Mouse (Mus musculus) lung, embryonic 16.5 days (tissue): ENCODE results near the gene Camta1. TPM values are rescaled to one million over a fixed set of nuclear protein-coding genes. Genes with fewer than 3 reads are reported as not detected.

Experiments
- ATAC-seq: fragments of 200-750 bp; cut with Nextera tagmentation; 2 replicates; pipeline ENCODE4 v1.8.0; 2017; ENCODE audit warnings: low read depth, mild to moderate bottlenecking, moderate library complexity
- H3K27ac ChIP-seq: fragments of 300-500 bp; sonication (generic); 2 replicates; pipeline ENCODE4 v1.5.1; 2014; ENCODE audit warnings: mild to moderate bottlenecking, control low read depth, low read length
- H3K27me3 ChIP-seq: fragments of 300-500 bp; sonication (generic); 2 replicates; pipeline ENCODE4 v1.6.1; 2014; ENCODE audit warnings: low read depth, low read length, mixed read lengths; ENCODE audit not compliant: control insufficient read depth, insufficient read depth
- H3K36me3 ChIP-seq: fragments of 300-500 bp; sonication (generic); 2 replicates; pipeline ENCODE4 v1.6.1; 2014; ENCODE audit warnings: low read length; ENCODE audit not compliant: control insufficient read depth, insufficient read depth
- H3K4me1 ChIP-seq: fragments of 300-500 bp; sonication (generic); replicated peaks from 2 replicates; pipeline ENCODE4 v1.6.1; 2014; ENCODE audit warnings: low read length, mixed read lengths; ENCODE audit not compliant: control insufficient read depth, insufficient read depth
- H3K4me2 ChIP-seq: fragments of 300-500 bp; sonication (generic); 2 replicates; pipeline ENCODE4 v1.6.1; 2014; ENCODE audit warnings: low read depth, low read length, control low read depth
- H3K4me3 ChIP-seq: fragments of 300-500 bp; sonication (generic); 2 replicates; pipeline ENCODE4 v1.5.1; 2014; ENCODE audit warnings: mild to moderate bottlenecking, low read length, control low read depth
- H3K9ac ChIP-seq: fragments of 300-500 bp; sonication (generic); 2 replicates; pipeline ENCODE4 v1.6.1; 2014; ENCODE audit warnings: low read length, control low read depth
- H3K9me3 ChIP-seq: fragments of 300-500 bp; sonication (generic); 2 replicates; pipeline ENCODE4 v1.6.1; 2016; ENCODE audit warnings: low read length; ENCODE audit not compliant: control insufficient read depth
- WGBS: fragments of 180-500 bp; shearing (Covaris S2); extraction: QIAGEN DNeasy Blood & Tissue Kit; methylation state at CpG from one replicate; pipeline ENCODE4 v1.1.7; 2014; 5-methylcytosine and 5-hydroxymethylcytosine counted together
- polyA plus RNA-seq: library from polyadenylated mRNA; unstranded; fragments of >200 nt; fragmentation: Nextera tagmentation; extraction: Ambion mirVana; gene quantifications from 2 replicates; pipeline ENCODE4 v1.2.1, GENCODE M21; 2015

The Camta1 gene
- polyA plus RNA-seq, 1 experiment from 2014 or later, result 89.4 TPM

DNA sequence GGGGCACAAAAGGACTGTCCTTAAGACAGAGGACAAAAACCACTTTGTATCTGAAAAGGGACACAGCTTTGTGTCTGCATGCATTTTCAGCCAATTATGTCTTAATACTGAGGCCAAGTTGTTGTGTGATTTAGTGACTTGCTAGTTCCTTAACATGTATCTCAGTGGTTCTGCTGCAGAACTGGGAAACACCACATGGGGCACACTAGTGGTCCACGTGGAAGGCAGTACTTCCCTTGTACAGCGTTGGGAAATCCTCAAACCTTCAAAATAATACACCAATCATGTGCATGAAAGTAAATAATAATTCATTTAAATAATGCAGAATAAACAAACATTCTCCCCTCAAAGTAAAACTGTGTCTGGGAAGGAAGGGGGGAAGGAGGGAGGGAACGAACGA, 792.9 kb downstream of the Camta1 start:
- ATAC-seq, result no peak
- no peaks in the 10 kb centered on the region for H3K9me3 ChIP-seq
- 56% methylated on average over 4 of the region's 4 CpGs for WGBS

DNA sequence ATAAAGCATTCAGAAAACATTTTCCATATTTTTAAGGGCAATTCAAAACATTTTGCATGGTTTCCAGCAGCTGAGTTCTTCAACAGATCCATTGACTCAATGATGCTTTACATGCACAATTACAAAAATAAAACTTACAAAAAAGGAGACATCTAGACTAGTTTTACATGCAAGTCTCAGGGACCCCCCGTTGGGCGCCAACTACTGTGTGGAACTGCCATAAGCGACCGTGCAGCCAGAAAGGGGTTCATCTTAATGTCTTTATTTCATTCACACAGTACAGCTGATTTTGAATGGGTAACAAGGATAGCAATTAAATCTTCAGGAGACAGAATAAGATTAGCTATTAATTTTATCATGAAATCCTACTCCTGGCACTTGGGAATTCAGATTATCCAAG, 802.1 kb downstream of the Camta1 start:
- Histone ChIP-seq H3K4me1 (peaks cover 10% of the 10 kb centered on the region), H3K4me2 (no peak overlapping the region), H3K36me3 (peaks cover 2% of the 10 kb centered on the region; the same call in 1 of the 2 replicates), H3K27ac (no peak overlapping the region), H3K4me3 (no peak overlapping the region), H3K27me3 (no peaks in the 10 kb centered on the region), H3K9ac (no peak overlapping the region), H3K9me3 (peaks cover 2% of the 10 kb centered on the region; the same call in 1 of the 2 replicates)
- ATAC-seq, result no peak
- 96% methylated on average over 4 of the region's 4 CpGs for WGBS

More for the DNA sequence above, 792.9 kb downstream of the Camta1 start:
- Histone ChIP-seq H3K4me1 (no peaks in the 10 kb centered on the region), H3K4me2 (no peak overlapping the region), H3K4me3 (no peak overlapping the region), H3K9ac (no peak overlapping the region), H3K36me3 (no peaks in the 10 kb centered on the region), H3K27ac (no peak overlapping the region), H3K27me3 (no peaks in the 10 kb centered on the region)

DNA sequence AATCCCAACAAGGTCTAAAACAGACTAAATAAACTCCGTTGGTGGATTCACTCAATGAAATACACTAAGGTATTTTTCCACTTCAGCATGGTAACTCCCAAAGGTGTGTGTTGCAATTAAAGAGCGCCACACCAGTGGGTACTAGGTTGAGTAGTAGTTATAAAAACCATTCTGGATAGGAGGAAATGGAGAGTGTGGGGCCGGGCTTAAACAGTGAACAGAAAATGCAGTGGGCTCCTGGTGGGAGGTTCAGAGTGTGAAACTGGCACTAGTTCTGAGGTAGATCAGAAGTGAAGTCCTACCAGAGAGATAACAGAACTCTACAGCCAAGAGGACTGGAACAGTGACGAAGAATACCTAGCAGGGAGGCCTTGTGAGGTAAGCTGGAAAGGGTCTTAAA, 803.0 kb downstream of the Camta1 start:
- peaks cover 5% of the 10 kb centered on the region for H3K36me3 ChIP-seq
- H3K9me3 ChIP-seq, result peaks cover 2% of the 10 kb centered on the region; the same call in 1 of the 2 replicates
- no peak overlapping the region for H3K9ac ChIP-seq
- H3K4me3 ChIP-seq, result peak overlapping the region; percentile 91
- WGBS, result 79% methylated on average over 4 of the region's 4 CpGs
- H3K4me1 ChIP-seq, result peaks cover 10% of the 10 kb centered on the region
- no peaks in the 10 kb centered on the region for H3K27me3 ChIP-seq
- peak overlapping the region; percentile 57 for H3K4me2 ChIP-seq
- ATAC-seq, result no peak
- peak overlapping the region; percentile 58; the same call in 1 of the 2 replicates for H3K27ac ChIP-seq

- H3K9me3 ChIP-seq, result peaks cover 2% of the 10 kb centered on the region; the same call in 1 of the 2 replicates
- H3K27ac ChIP-seq, result peak within 1 kb of the TSS; percentile 96
- H3K4me1 ChIP-seq, result peaks cover 10% of the 10 kb centered on the region
- peak within 1 kb of the TSS; percentile 96 for H3K9ac ChIP-seq
- H3K27me3 ChIP-seq, result no peaks in the 10 kb centered on the region
- peak within 1 kb of the TSS; percentile 83 for H3K4me2 ChIP-seq
- H3K36me3 ChIP-seq, result peaks cover 7% of the 10 kb centered on the region
- H3K4me3 ChIP-seq, result peak within 1 kb of the TSS; percentile 91
- ATAC-seq, result peak; percentile 99
- under 1% methylated on average over 101 of the region's 114 CpGs for WGBS
Measured at GRCm38 (mm10) chr4:151057347-151058321, 804.0 kb downstream of the Camta1 start, which contains the start of gene Vamp3. Vamp3 (minus strand) TSS chr4:151057963.

- Histone ChIP-seq H3K36me3 (peaks cover 23% of the 10 kb centered on the region), H3K9me3 (no peaks in the 10 kb centered on the region), H3K27me3 (no peaks in the 10 kb centered on the region), H3K9ac (no peak overlapping the region), H3K27ac (no peak overlapping the region), H3K4me1 (peaks cover 2% of the 10 kb centered on the region), H3K4me2 (no peak overlapping the region), H3K4me3 (no peak overlapping the region)
- ATAC-seq, result no peak
- WGBS, result 82% methylated on average over 1 of the region's 1 CpGs
Measured at GRCm38 (mm10) chr4:151051162-151051561, 810.5 kb downstream of the Camta1 start.

DNA sequence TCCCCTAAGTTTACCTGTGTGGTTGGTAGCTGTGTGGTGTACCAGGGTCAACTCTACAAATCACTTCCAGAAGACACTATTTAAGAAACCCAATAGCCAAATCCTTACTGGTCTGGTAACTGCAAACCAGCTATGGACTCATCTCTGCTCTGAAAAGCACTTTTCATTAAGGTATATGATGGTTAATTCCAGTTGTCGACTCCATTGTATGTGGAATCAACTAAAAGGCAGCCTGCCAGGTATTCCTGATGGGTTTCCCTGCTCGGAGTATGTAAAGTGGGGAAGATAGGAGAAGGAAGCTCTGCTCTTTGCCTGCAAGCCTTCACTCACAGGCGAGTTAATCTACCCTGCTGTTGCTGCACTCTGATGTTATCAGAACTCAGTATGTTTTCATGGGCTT, 815.2 kb downstream of the Camta1 start:
- Histone ChIP-seq H3K9ac (no peak overlapping the region), H3K4me3 (no peak overlapping the region), H3K4me1 (peaks cover 8% of the 10 kb centered on the region), H3K27me3 (no peaks in the 10 kb centered on the region), H3K9me3 (no peaks in the 10 kb centered on the region), H3K36me3 (peaks cover 16% of the 10 kb centered on the region; the same call in 1 of the 2 replicates), H3K4me2 (no peak overlapping the region), H3K27ac (no peak overlapping the region)
- no peak for ATAC-seq
- 86% methylated on average over 3 of the region's 3 CpGs for WGBS

DNA sequence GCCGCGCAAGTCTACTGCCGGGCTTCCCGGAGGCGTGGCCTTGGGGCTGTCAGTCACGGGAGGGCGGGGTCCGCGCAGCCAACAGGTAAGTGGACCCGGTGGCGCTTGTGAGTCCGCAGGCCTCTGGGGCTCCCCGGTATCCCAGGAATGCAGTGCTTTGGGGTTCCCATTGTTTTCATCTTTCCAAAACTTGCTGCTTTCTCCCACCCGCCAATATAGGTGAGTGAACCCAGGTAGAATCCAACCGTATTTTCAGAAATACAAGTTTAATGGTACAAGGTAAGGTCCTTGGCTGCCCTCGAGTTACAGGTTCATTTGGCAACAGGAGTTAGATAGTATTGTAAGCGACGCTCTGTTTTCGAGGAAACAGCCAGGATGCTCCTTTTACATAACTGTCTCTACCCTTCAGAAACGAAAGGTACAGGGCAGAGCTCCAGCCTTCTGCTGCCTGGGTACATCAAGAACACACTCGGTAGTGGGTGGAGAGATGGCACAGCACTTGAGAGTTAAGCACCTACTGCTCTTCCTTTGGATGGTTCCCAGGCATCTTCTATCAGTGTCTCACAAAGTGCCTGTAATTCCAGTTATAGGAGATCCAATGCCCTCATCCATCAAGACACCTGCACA, 816.6 kb downstream of the Camta1 start:
- no peak; the same call in 1 of the 2 replicates for ATAC-seq
- 4% methylated on average over 21 of the region's 21 CpGs for WGBS
- peak overlapping the region; percentile 42; the same call in 1 of the 2 replicates for H3K27ac ChIP-seq
- peaks cover 8% of the 10 kb centered on the region; the same call in 1 of the 2 replicates for H3K36me3 ChIP-seq
- peak overlapping the region; percentile 66 for H3K4me3 ChIP-seq
- H3K9me3 ChIP-seq, result no peaks in the 10 kb centered on the region
- H3K27me3 ChIP-seq, result no peaks in the 10 kb centered on the region
- peak overlapping the region; percentile 59 for H3K9ac ChIP-seq
- peaks cover 8% of the 10 kb centered on the region for H3K4me1 ChIP-seq
- peak overlapping the region; percentile 76 for H3K4me2 ChIP-seq

GRCm38 (mm10) chr4:151044037-151044943, 817.4 kb downstream of the Camta1 start, which contains the start of gene Per3:
Per3 (minus strand) TSS chr4:151044665.
- Histone ChIP-seq H3K4me3 (peak within 1 kb of the TSS; percentile 66), H3K9ac (peak within 1 kb of the TSS; percentile 79), H3K4me2 (peak within 1 kb of the TSS; percentile 76), H3K36me3 (peaks cover 8% of the 10 kb centered on the region; the same call in 1 of the 2 replicates), H3K27ac (peak within 1 kb of the TSS; percentile 85), H3K27me3 (no peaks in the 10 kb centered on the region), H3K4me1 (peaks cover 8% of the 10 kb centered on the region), H3K9me3 (no peaks in the 10 kb centered on the region)
- WGBS, result under 1% methylated on average over 62 of the region's 79 CpGs
- peak; percentile 97 for ATAC-seq
